Mouse (Mus musculus) CD4-positive, CD25-positive, alpha-beta regulatory T cell, adult 2 months (primary cell): Measurements from ENCODE around the gene Skil.

Experiments used
- DNase-seq: peaks from one replicate; pipeline ENCODE4 v3.0.0-alpha.2; 2012; ENCODE audit warnings: low read depth, low spot score

Skil gene

GRCm38 (mm10) chr3:31094531-31095178 lies at the start of gene Skil:
TSS of gene Skil (plus strand) at chr3:31095058.
- peak; percentile 99 for DNase-seq

DNA sequence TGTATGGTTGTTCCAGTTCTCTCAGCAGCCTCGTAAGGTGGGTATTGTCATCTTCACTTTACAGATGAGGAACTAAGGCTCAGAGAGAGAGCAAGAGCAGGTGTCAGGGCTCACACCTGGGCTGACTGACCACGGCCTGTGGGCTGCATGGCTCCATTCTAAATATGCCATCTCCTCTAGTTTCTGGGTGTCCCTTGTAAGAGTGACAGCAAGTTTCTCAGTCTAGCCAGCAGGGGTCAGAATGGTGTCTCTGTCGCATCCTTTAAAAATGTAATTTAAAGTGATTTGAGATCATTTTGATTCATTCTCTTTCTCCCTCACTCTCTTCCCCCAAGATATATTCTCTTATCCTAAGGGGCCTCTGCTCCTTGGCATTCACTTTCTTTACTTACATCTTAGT lies 47.6 kb upstream of the Skil start:
- peak; percentile 65 for DNase-seq

DNA sequence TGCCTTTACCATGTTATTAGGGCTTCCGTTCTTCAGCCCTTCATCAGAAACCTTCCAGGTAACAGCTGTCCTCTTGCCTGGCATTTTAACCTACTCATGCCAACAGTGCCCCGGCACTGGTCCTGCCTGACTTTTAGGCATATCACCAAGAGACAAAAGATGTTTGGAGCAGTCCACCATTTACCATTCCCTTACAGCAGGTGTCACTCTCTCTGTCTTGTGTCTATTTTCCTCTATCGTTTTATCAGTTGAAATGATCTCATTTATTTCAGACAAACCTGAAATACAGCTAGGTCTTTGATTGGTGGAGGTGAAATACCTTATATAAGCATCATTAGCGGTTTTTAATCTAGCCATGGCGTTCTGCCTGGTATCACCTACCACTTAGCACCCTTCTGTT lies 45.8 kb upstream of the Skil start:
- peak; percentile 36 for DNase-seq

DNA sequence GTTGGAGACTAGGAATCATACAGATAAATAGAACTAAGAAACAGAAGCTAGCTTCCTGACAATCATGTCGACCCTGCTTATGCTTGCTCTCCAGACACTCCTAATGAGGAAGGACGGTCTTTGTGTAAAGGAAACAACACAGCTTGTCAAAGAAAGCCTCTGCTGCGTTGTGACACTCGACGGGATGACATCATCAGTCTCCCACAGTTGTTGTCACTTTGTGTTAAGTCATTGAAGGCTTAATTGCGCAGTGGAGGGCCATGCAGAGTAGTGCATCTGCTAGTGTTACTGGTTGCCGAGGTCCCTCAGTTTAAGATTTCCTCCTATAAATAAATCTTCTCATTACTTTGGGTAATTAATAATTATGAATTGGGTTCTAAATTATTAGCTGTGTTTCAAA lies 44.5 kb upstream of the Skil start:
- no peak for DNase-seq

- no peak for DNase-seq
These were observed 43.1 kb upstream of the Skil start for GRCm38 (mm10) chr3:31051730-31052129.

DNA sequence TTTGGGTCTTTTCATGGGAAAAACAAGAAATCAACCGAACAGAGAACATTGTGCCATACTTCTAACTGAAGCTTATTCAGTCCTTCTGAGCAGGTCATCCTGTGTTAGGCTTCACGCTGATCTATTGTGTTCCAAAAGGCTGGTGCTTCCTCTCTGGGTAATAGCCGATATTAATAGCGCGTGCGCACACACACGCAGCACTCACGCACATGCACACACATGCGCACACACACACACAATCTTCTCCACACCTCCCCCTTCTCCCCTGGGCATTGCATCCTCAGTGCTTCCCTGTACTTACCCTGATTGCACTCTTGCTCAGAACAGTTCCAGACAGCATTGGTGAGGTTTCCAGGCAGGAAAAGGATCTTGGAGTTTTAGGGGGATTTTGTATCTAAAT lies 41.7 kb upstream of the Skil start:
- no peak for DNase-seq

DNA sequence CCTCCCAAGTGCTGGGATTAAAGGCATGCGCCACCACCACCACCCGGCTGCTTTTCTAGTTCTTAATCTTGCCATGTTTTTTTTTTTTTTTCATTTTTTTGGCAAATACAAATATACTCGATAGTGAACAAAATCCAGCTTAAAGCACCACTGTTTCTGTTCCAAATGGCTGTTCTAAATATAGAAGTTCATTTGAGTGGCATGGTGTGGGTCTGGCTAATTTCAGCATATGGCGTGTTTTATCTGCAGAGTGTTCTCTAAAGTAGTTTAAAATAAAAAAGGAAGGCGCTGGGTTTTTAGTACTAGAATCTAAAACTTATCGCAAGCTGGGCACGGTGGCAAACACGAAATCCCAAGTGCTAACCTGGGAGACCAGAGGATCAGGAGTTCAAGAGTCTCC lies 40.0 kb upstream of the Skil start:
- DNase-seq: no peak

GRCm38 (mm10) chr3:31056047-31056650 lies 38.7 kb upstream of the Skil start:
- DNase-seq: peak; percentile 53

GRCm38 (mm10) chr3:31056651-31057627 lies 37.9 kb upstream of the Skil start:
- peak; percentile 84 for DNase-seq

DNA sequence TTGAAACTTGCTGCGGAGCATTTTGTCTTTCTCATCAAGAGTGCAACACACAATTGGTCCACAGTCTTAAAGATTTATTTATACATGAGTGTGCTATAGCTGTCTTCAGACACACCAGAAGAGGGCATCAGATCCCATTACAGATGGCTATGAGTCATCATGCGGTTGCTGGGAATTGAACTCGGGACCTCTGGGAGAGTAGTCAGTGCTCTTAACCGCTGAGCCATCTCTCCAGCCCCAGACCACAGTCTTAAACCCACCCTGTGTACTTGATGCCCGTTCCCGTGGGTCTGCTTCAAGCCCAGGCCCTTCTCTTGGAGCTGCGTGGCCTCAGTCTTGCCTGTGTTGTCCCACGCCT lies 34.1 kb upstream of the Skil start:
- no peak for DNase-seq

DNA sequence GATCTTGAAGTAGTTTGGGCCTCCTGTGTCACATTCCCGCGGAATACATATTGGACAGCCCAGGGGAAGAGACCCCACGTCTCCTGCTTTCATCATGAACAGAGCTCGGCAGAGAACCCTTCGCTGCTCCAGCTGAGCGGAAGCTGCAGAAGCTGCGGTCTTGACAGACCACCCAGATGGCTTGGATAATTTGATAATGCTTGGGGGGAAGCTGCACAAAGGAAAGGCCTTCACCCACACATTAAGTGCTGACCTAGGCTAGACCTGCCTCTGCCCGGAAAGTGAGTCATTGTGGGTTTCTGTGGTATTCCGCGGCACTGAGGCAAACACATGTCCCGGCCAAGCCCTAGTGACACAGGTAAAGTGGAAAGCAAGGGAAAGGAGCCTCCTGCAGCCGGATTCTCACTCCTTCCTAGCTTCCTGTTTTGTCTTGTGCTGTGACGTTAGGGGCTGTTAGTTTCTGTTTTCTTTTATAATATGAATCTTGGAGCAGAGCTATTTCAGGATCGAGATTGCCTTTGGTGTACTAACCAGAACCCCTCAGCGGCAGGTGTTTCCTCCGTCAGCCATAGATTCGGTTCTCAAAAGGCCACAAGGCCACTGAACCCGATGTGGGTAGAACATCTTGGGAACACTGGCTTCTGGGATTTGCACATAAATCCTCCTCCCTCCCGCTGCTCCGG lies 33.6 kb upstream of the Skil start:
- peak; percentile 81 for DNase-seq

- DNase-seq: peak; percentile 61
These were observed 33.1 kb upstream of the Skil start for GRCm38 (mm10) chr3:31061786-31062120.

DNA sequence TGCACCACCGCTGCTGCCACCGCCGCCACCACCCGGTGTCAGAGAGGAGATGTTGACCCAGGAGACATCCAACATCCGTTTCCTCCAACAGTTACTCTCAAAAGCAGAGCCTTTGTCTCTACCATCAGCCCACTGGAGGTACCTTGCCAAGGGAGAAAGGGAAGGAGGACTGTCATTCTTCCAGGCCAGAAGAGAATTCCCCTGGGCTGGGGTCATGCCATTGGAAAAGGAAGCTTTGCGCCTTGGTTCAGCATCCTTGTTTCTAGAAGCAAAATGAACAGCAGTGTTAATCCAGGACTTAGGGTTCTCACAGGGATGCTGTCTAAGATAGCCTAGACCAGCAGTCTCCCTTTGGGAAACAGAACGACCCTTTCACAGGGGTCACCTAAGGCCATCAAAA lies 32.5 kb upstream of the Skil start:
- DNase-seq: no peak

DNA sequence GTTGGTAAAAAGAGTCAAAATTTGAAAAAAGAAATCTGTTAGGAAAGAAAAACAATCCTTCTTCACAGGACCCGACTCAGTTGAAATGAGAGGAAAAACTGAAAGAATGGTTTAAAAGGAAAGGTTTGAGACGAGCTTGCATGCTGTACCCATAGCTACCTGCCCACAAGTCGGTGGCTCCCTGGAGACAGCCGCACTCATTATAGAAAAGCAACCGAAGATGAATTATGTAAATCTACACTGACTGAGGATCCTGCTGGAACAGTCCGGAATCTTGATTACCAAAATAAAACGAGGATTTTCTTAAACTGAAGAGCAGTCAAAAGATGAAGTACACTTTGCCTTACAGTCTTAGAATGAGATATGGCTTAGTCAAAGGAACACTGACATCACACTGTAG lies 26.4 kb upstream of the Skil start:
- DNase-seq: no peak

DNA sequence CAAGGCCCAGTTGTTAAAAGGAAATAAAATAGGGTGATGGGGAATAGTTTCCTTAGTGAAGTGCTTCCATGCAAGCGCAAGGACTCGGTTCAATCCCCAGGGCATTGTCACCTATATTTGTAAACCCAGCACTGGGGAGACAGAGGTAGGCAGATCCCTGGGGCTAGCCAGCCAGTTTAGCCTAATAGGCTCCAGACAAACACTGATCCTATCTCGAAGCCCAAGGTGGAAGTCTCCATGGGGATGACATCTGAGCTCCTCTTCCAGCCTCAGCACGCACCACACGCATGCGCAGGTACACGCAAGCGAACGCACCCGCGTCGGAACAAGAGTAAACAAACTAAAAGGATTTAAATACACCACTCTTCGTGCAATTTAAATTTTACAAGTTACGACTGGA lies 23.1 kb upstream of the Skil start:
- no peak for DNase-seq

DNA sequence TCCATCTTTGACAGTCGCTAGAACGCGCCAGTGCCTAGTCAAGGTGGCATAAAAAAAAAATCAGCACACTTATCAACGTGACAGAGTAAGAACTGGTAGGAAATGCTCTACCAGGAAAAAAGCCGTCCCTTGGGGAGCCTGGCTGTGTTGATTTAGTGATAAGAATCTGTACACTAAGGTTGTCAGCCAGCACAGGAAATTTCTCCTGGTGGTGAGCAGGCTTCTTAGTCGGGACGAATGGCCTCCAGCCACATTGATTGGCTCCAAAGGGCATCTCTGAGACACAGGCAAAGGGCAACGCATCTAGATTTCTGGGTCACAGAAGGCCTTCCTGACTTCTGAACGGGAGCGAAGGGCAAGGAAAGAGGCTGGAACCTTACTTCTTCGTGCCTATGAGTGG lies 19.1 kb upstream of the Skil start:
- no peak for DNase-seq

GRCm38 (mm10) chr3:31077068-31077703 lies 17.7 kb upstream of the Skil start:
- no peak for DNase-seq

DNA sequence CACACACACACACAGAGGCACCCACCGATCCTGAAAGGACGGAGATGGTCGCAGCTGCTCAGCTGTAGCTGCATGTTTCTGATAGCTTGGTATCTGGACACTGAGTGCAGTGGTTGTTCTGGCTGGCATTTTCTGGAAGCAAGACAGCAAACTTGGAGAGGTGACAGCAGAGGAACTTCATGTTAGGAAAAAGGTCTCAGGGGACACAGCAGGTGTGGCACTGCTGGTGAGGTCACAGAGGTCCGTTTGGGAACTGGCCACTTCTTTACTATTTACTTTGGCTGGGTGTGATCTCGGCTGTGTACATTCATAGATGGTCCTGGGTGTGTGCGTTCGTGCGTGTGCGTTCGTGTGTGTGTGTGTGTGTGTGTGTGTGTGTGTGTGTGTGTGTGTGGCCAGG lies 15.4 kb upstream of the Skil start:
- DNase-seq: no peak

DNA sequence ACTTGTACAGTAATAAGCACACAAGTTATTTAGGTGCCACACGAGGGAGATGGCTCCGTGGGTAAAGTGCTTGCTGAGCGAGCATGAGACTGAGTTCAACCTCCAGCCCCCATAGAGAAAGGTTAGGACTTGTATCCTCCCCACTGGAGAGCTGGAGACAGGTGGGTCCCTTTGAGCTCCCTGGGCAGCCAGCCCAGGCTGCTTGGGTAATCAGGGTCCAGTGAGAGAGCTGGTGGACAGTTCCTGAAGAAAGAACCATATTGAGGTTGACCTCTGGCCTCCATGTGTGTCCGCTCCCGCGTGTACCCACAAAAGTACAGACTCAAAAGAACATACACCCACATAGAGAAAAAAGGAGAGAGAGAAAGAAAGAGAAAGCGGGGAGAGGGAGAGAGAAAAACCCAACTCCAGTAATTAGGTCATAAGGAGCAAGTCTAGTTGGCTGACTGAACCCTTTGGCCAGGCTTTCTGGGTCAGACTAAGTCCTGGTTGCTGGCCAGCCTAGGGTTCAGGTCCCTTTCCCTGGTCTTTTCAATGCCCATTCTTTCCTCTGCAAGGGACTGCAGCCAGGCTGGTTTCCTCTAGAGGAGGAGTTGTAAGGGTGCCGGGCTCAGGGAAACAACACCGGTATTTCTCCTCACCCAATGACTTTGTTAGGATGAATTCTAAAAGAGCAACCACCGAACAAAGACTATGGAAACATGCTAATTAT lies 13.9 kb upstream of the Skil start:
- no peak for DNase-seq

GRCm38 (mm10) chr3:31082838-31083506 lies 11.9 kb upstream of the Skil start:
- peak; percentile 58 for DNase-seq
